Mouse (Mus musculus): ENCODE measurements around the gene Pak6.

- TF ChIP-seq POLR2A (IDR thresholded peaks at IDR 0.05; ENCODE audit: insufficient read depth, low read length) (no peak), EP300 (IDR thresholded peaks at IDR 0.05; ENCODE audit: insufficient read depth, low read depth, low read length) (no peak), CTCF (IDR thresholded peaks at IDR 0.05; ENCODE audit: low read depth, low read length) (no peak)
Measured at GRCm38 (mm10) chr2:118740341-118740740, 77.2 kb downstream of the Pak6 start.

All from ES-Bruce4 (cell line).